Mouse (Mus musculus) right cerebral cortex, postnatal 10 days (tissue): Measurements from ENCODE around the gene Rhob.
A peak's percentile ranks its signal among the peaks of the same experiment; 100 is the strongest.
"Not testable (repeated sequence)": the region's sequence is repeated elsewhere in the genome, so short reads cannot be mapped to it uniquely, and the experiment has no call there.

ENCODE experiments used
- DNase-seq, 2 experiments: peaks; one replicate each; pipeline ENCODE4 v3.0.0; 2021; ENCODE audit warnings: low spot score in 2 of 2

Gene Rhob

GRCm38 (mm10) chr12:8474836-8475387 lies 24.9 kb downstream of the Rhob start:
- no peak for DNase-seq

GRCm38 (mm10) chr12:8472591-8473358 lies 27.0 kb downstream of the Rhob start:
- peak; percentile 76 to 80 for DNase-seq

- no peak for DNase-seq
Observed at GRCm38 (mm10) chr12:8472051-8472450, 27.8 kb downstream of the Rhob start.

- peak; percentile 69 to 84 for DNase-seq
Observed at GRCm38 (mm10) chr12:8470962-8471361, 28.8 kb downstream of the Rhob start.

- DNase-seq: no peak
Observed at GRCm38 (mm10) chr12:8469742-8470494, 29.9 kb downstream of the Rhob start.

- no peak for DNase-seq
Observed at GRCm38 (mm10) chr12:8468221-8468865, 31.5 kb downstream of the Rhob start.

- peak; percentile 77 to 81 for DNase-seq
Observed at GRCm38 (mm10) chr12:8467029-8467924, 32.5 kb downstream of the Rhob start.

- DNase-seq: no peak
Observed at GRCm38 (mm10) chr12:8465680-8466079, 34.1 kb downstream of the Rhob start.

GRCm38 (mm10) chr12:8464961-8465360 lies 34.8 kb downstream of the Rhob start:
- DNase-seq: peak in 1 of 2 experiments; percentile 78

- DNase-seq: no peak
Observed at GRCm38 (mm10) chr12:8463599-8464160, 36.1 kb downstream of the Rhob start.

GRCm38 (mm10) chr12:8462533-8462932 lies 37.3 kb downstream of the Rhob start:
- DNase-seq: no peak

- DNase-seq: not testable (repeated sequence)
Observed at GRCm38 (mm10) chr12:8461575-8461974, 38.2 kb downstream of the Rhob start.

- no peak for DNase-seq
Observed at GRCm38 (mm10) chr12:8458400-8458799, 41.4 kb downstream of the Rhob start.

GRCm38 (mm10) chr12:8457052-8457451 lies 42.8 kb downstream of the Rhob start:
- DNase-seq: no peak

- DNase-seq: no peak
Observed at GRCm38 (mm10) chr12:8455046-8455445, 44.8 kb downstream of the Rhob start.

- peak; percentile 63 to 65 for DNase-seq
Observed at GRCm38 (mm10) chr12:8454487-8454886, 45.3 kb downstream of the Rhob start.

GRCm38 (mm10) chr12:8452766-8453621 lies 46.8 kb downstream of the Rhob start:
- DNase-seq: peak; percentile 62 to 70

- no peak for DNase-seq
Observed at GRCm38 (mm10) chr12:8451571-8452485, 48.0 kb downstream of the Rhob start.

GRCm38 (mm10) chr12:8450639-8451038 lies 49.2 kb downstream of the Rhob start:
- peak; percentile 75 to 76 for DNase-seq
